Mouse (Mus musculus): ENCODE measurements around the gene Txn1. TPM values are rescaled to one million over a fixed set of nuclear protein-coding genes. Genes with fewer than 3 reads are reported as not detected.

The Txn1 gene
- polyA plus RNA-seq, 1 experiment from 2014 or later: 294 TPM

DNA sequence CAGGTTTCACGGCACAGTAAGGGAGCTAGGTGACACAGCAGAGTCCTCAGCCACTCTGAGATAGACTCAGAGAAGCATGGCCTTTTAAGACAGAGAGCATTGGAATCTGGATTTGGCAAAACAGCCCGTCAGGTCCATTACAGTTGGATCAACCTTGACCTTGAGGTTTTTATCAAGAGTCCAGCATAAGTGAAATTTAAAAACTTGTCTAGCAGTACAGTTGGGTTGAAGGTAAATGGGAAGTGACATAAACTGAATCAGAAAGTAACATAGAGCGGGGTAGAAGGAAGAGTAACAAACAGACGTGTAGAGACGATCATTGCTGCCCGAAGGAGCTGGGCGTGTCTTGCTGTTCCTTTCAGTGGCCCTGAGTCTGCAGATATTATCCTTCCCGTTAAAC lies 2.8 kb upstream of the Txn1 start:
- no peak overlapping the region for H3K9ac ChIP-seq (replicated peaks; ENCODE audit: low read depth, low read length)
- no peaks in the 10 kb centered on the region for H3K27me3 ChIP-seq (ENCODE audit: control insufficient read depth, insufficient read depth, low read length)
- H3K9me3 ChIP-seq (ENCODE audit: control insufficient read depth, low read length): no peaks in the 10 kb centered on the region
- 84% methylated on average over 8 of the region's 8 CpGs for WGBS
- H3K4me1 ChIP-seq (ENCODE audit: control insufficient read depth, insufficient read depth, low read length): peaks cover 15% of the 10 kb centered on the region
- no peaks in the 10 kb centered on the region for H3K36me3 ChIP-seq (ENCODE audit: control insufficient read depth, insufficient read depth, low read length)
- no peak for ATAC-seq (ENCODE audit: low read depth)
- no peak overlapping the region for H3K4me2 ChIP-seq (ENCODE audit: low read depth, low read length)
- no peak overlapping the region for H3K27ac ChIP-seq (ENCODE audit: low read depth, low read length)
- H3K4me3 ChIP-seq (ENCODE audit: low read depth, low read length): no peak overlapping the region

DNA sequence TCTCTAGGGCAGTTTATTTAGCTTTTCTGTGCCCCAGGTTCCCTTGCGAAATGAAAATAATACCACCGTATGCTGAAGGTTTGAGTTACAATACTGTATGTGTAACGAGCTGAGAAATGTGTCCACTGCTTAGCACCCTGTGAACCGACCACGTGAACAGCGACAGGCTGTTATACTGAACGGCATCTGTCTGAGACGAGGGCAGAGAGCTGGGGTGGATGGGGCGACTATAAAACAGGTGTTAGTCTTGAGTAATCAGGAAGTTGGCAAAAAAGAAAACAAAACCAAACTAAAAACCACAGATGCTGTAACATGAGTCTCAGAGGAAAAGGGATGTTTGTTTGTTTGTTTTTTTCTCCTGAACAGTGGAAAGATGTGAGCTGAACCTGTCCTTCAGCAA lies 1.9 kb upstream of the Txn1 start:
- Histone ChIP-seq H3K4me1 (ENCODE audit: control insufficient read depth, insufficient read depth, low read length) (peaks cover 20% of the 10 kb centered on the region), H3K4me2 (ENCODE audit: low read depth, low read length) (no peak overlapping the region), H3K4me3 (ENCODE audit: low read depth, low read length) (no peak overlapping the region), H3K9me3 (ENCODE audit: control insufficient read depth, low read length) (no peaks in the 10 kb centered on the region), H3K27me3 (ENCODE audit: control insufficient read depth, insufficient read depth, low read length) (no peaks in the 10 kb centered on the region), H3K36me3 (ENCODE audit: control insufficient read depth, insufficient read depth, low read length) (no peaks in the 10 kb centered on the region), H3K9ac (replicated peaks; ENCODE audit: low read depth, low read length) (no peak overlapping the region), H3K27ac (ENCODE audit: low read depth, low read length) (no peak overlapping the region)
- 69% methylated on average over 9 of the region's 9 CpGs for WGBS
- ATAC-seq (ENCODE audit: low read depth): no peak

DNA sequence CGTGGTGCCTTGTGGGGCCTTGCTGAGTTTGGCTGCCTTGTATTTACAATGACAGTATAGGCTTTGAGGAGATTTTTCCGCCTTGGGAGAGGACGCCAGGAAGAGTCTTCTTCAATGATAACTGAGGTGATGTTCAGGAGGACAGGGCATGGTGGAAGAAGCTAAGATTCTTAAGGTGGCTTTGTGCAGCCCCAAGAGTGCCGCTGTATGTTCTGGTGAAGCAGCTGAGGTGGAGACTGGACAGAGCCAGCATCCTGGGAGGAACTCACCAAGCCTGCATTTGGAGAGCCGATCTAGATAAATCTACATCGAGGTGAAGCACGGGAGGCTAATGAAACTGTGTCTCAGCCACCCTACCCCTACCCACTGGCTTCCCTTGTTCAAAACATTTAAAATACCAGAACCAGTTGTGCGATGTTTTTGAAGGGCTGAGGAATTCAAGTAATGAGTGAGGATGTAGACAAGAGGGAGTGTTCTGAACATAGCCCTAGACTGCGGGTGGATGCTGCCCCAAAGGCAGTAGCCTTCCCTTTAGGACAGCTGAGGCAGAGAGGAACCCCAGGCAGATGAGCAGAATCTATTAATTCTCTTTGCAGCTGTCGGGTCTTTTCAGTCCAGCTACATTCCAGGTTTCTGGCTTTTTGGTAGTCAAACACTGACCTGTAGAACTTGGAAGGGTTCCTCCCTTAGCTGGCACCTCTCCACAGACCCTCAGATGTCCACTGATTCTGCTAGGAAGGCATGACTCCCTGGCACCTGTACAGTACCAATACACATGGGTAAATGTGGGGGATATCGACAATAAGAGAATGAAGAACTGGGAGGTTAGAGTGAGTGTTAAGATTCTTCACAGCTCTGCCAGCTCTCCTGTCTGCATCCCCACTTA lies 1.2 kb upstream of the Txn1 start:
- WGBS: 47% methylated on average over 11 of the region's 11 CpGs
- Histone ChIP-seq H3K4me3 (ENCODE audit: low read depth, low read length) (peak overlapping the region; percentile 68), H3K27me3 (ENCODE audit: control insufficient read depth, insufficient read depth, low read length) (no peaks in the 10 kb centered on the region), H3K4me2 (ENCODE audit: low read depth, low read length) (peak overlapping the region; percentile 81), H3K27ac (ENCODE audit: low read depth, low read length) (peak overlapping the region; percentile 67; the same call in 1 of the 2 replicates), H3K9me3 (ENCODE audit: control insufficient read depth, low read length) (no peaks in the 10 kb centered on the region), H3K36me3 (ENCODE audit: control insufficient read depth, insufficient read depth, low read length) (no peaks in the 10 kb centered on the region), H3K9ac (replicated peaks; ENCODE audit: low read depth, low read length) (no peak overlapping the region; the same call in 1 of the 2 replicates), H3K4me1 (ENCODE audit: control insufficient read depth, insufficient read depth, low read length) (peaks cover 20% of the 10 kb centered on the region)
- ATAC-seq (ENCODE audit: low read depth): no peak

GRCm38 (mm10) chr4:57955544-57955958 lies 660 bp downstream of the Txn1 start:
- Histone ChIP-seq H3K9ac (replicated peaks; ENCODE audit: low read depth, low read length) (peak overlapping the region; percentile 90), H3K4me3 (ENCODE audit: low read depth, low read length) (peak overlapping the region; percentile 68), H3K36me3 (ENCODE audit: control insufficient read depth, insufficient read depth, low read length) (peaks cover 6% of the 10 kb centered on the region), H3K27me3 (ENCODE audit: control insufficient read depth, insufficient read depth, low read length) (no peaks in the 10 kb centered on the region), H3K4me2 (ENCODE audit: low read depth, low read length) (peak overlapping the region; percentile 81), H3K27ac (ENCODE audit: low read depth, low read length) (peak overlapping the region; percentile 85), H3K9me3 (ENCODE audit: control insufficient read depth, low read length) (no peaks in the 10 kb centered on the region), H3K4me1 (ENCODE audit: control insufficient read depth, insufficient read depth, low read length) (peaks cover 20% of the 10 kb centered on the region)
- ATAC-seq (ENCODE audit: low read depth): peak; percentile 54
- WGBS: 1% methylated on average over 25 of the region's 25 CpGs

DNA sequence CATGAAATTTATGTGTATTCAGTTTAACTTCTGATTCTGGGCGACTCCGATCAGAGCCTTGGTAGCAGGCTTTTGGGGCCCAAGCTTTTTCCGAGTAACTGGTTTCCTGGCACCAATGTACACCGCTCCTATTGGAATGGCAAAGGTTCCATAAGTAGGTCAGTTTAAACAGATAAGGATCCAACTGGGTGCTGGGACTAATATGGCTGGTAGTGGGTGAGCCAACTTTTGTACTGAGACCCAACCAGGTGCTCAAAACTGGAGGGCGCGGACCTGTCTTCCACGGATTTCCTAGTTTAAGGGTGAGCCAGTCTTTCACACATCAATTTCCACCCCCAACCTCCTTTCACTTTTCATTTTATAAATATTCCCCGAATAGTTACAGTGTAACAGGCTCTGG lies 1.2 kb downstream of the Txn1 start:
- H3K27me3 ChIP-seq (ENCODE audit: control insufficient read depth, insufficient read depth, low read length): no peaks in the 10 kb centered on the region
- peak overlapping the region; percentile 68 for H3K4me3 ChIP-seq (ENCODE audit: low read depth, low read length)
- H3K9ac ChIP-seq (replicated peaks; ENCODE audit: low read depth, low read length): peak overlapping the region; percentile 90; the same call in 1 of the 2 replicates
- no peak for ATAC-seq (ENCODE audit: low read depth)
- H3K4me1 ChIP-seq (ENCODE audit: control insufficient read depth, insufficient read depth, low read length): peaks cover 20% of the 10 kb centered on the region
- no peak overlapping the region for H3K27ac ChIP-seq (ENCODE audit: low read depth, low read length)
- H3K4me2 ChIP-seq (ENCODE audit: low read depth, low read length): peak overlapping the region; percentile 81
- no peaks in the 10 kb centered on the region for H3K9me3 ChIP-seq (ENCODE audit: control insufficient read depth, low read length)
- H3K36me3 ChIP-seq (ENCODE audit: control insufficient read depth, insufficient read depth, low read length): peaks cover 11% of the 10 kb centered on the region
- WGBS: 74% methylated on average over 8 of the region's 8 CpGs

- WGBS: 82% methylated on average over 6 of the region's 6 CpGs
- peaks cover 15% of the 10 kb centered on the region for H3K36me3 ChIP-seq (ENCODE audit: control insufficient read depth, insufficient read depth, low read length)
These were observed 1.6 kb downstream of the Txn1 start for GRCm38 (mm10) chr4:57954580-57954979.

GRCm38 (mm10) chr4:57953796-57954195 lies 2.4 kb downstream of the Txn1 start:
- H3K27ac ChIP-seq (ENCODE audit: low read depth, low read length): no peak overlapping the region
- peaks cover 20% of the 10 kb centered on the region for H3K4me1 ChIP-seq (ENCODE audit: control insufficient read depth, insufficient read depth, low read length)
- no peaks in the 10 kb centered on the region for H3K9me3 ChIP-seq (ENCODE audit: control insufficient read depth, low read length)
- 92% methylated on average over 7 of the region's 7 CpGs for WGBS
- no peaks in the 10 kb centered on the region for H3K27me3 ChIP-seq (ENCODE audit: control insufficient read depth, insufficient read depth, low read length)
- peaks cover 15% of the 10 kb centered on the region for H3K36me3 ChIP-seq (ENCODE audit: control insufficient read depth, insufficient read depth, low read length)
- no peak overlapping the region for H3K9ac ChIP-seq (replicated peaks; ENCODE audit: low read depth, low read length)
- no peak overlapping the region for H3K4me3 ChIP-seq (ENCODE audit: low read depth, low read length)
- ATAC-seq (ENCODE audit: low read depth): no peak
- H3K4me2 ChIP-seq (ENCODE audit: low read depth, low read length): no peak overlapping the region

More at GRCm38 (mm10) chr4:57954580-57954979, 1.6 kb downstream of the Txn1 start:
- H3K4me3 ChIP-seq (ENCODE audit: low read depth, low read length): no peak overlapping the region
- H3K9me3 ChIP-seq (ENCODE audit: control insufficient read depth, low read length): no peaks in the 10 kb centered on the region
- H3K27ac ChIP-seq (ENCODE audit: low read depth, low read length): no peak overlapping the region
- no peak overlapping the region for H3K9ac ChIP-seq (replicated peaks; ENCODE audit: low read depth, low read length)
- ATAC-seq (ENCODE audit: low read depth): no peak
- no peaks in the 10 kb centered on the region for H3K27me3 ChIP-seq (ENCODE audit: control insufficient read depth, insufficient read depth, low read length)
- peak overlapping the region; percentile 81 for H3K4me2 ChIP-seq (ENCODE audit: low read depth, low read length)
- H3K4me1 ChIP-seq (ENCODE audit: control insufficient read depth, insufficient read depth, low read length): peaks cover 20% of the 10 kb centered on the region

DNA sequence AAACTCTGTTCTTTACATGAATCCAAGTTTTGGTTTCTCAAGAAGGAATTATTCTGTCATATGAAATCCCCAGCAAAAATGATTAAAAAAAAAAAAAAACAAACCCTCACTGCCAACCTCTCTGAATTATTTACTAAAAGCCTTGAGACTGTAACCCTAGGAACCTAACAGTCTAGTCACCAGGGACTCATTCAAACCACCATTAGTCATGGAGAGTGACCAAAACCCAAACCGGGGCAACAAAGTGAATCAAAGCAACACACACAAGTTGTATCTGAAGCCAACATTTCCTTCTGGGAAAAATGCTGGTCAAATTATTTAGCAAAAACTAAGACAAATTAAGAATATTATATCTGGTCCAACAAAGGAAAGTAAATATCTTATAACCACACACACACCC lies 3.3 kb downstream of the Txn1 start:
- Histone ChIP-seq H3K27me3 (ENCODE audit: control insufficient read depth, insufficient read depth, low read length) (no peaks in the 10 kb centered on the region), H3K4me3 (ENCODE audit: low read depth, low read length) (no peak overlapping the region), H3K27ac (ENCODE audit: low read depth, low read length) (no peak overlapping the region), H3K9ac (replicated peaks; ENCODE audit: low read depth, low read length) (no peak overlapping the region), H3K36me3 (ENCODE audit: control insufficient read depth, insufficient read depth, low read length) (peaks cover 15% of the 10 kb centered on the region), H3K9me3 (ENCODE audit: control insufficient read depth, low read length) (no peaks in the 10 kb centered on the region), H3K4me1 (ENCODE audit: control insufficient read depth, insufficient read depth, low read length) (peaks cover 20% of the 10 kb centered on the region), H3K4me2 (ENCODE audit: low read depth, low read length) (no peak overlapping the region)
- 65% methylated on average over 1 of the region's 1 CpGs for WGBS
- no peak for ATAC-seq (ENCODE audit: low read depth)

GRCm38 (mm10) chr4:57952416-57952815 lies 3.8 kb downstream of the Txn1 start:
- Histone ChIP-seq H3K27me3 (ENCODE audit: control insufficient read depth, insufficient read depth, low read length) (no peaks in the 10 kb centered on the region), H3K36me3 (ENCODE audit: control insufficient read depth, insufficient read depth, low read length) (peaks cover 15% of the 10 kb centered on the region), H3K9me3 (ENCODE audit: control insufficient read depth, low read length) (no peaks in the 10 kb centered on the region), H3K4me2 (ENCODE audit: low read depth, low read length) (no peak overlapping the region), H3K4me1 (ENCODE audit: control insufficient read depth, insufficient read depth, low read length) (peaks cover 20% of the 10 kb centered on the region), H3K27ac (ENCODE audit: low read depth, low read length) (no peak overlapping the region), H3K9ac (replicated peaks; ENCODE audit: low read depth, low read length) (no peak overlapping the region), H3K4me3 (ENCODE audit: low read depth, low read length) (no peak overlapping the region)
- WGBS: 94% methylated on average over 3 of the region's 3 CpGs
- no peak for ATAC-seq (ENCODE audit: low read depth)

All from neural tube, embryonic 14.5 days (tissue).